Mouse (Mus musculus) limb, embryonic 13.5 days (tissue): ENCODE measurements at regions not wholly inside any gene's neighbourhood (a gene's known extent, or its start where the extent isn't known, plus 50 kb on each side); places are given as distances from the start of the nearest gene placed in this dataset.

Experiments used
- ATAC-seq: fragments of 200-750 bp; cut with Nextera tagmentation; 2 replicates; pipeline ENCODE4 v1.8.0; 2017; ENCODE audit warnings: low read depth, moderate number of reproducible peaks, moderate TSS enrichment; ENCODE audit not compliant: low FRiP score
- H3K27ac ChIP-seq: fragments of 300-500 bp; sonication (generic); 2 replicates; pipeline ENCODE4 v1.5.1; 2015; ENCODE audit warnings: inconsistent platforms, mild to moderate bottlenecking, moderate library complexity
- H3K27me3 ChIP-seq: fragments of 300-500 bp; sonication (generic); 2 replicates; pipeline ENCODE4 v1.6.1; 2015; ENCODE audit warnings: mild to moderate bottlenecking, inconsistent platforms
- H3K36me3 ChIP-seq: fragments of 300-500 bp; sonication (generic); 2 replicates; pipeline ENCODE4 v1.6.1; 2015; ENCODE audit warnings: inconsistent platforms, mild to moderate bottlenecking, moderate library complexity
- H3K4me1 ChIP-seq: fragments of 300-500 bp; sonication (generic); 2 replicates; pipeline ENCODE4 v1.6.1; 2015; ENCODE audit warnings: inconsistent platforms
- H3K4me2 ChIP-seq: fragments of 300-500 bp; sonication (generic); replicated peaks from 2 replicates; pipeline ENCODE4 v1.6.1; 2015; ENCODE audit warnings: inconsistent platforms, mild to moderate bottlenecking, moderate library complexity
- H3K4me3 ChIP-seq: fragments of 300-500 bp; sonication (generic); 2 replicates; pipeline ENCODE4 v1.5.1; 2015; ENCODE audit warnings: moderate library complexity, mild to moderate bottlenecking, inconsistent platforms
- H3K9ac ChIP-seq: fragments of 300-500 bp; sonication (generic); 2 replicates; pipeline ENCODE4 v1.6.1; 2015; ENCODE audit warnings: mild to moderate bottlenecking, inconsistent platforms
- H3K9me3 ChIP-seq: fragments of 300-500 bp; sonication (generic); 2 replicates; pipeline ENCODE4 v1.6.1; 2016; ENCODE audit warnings: inconsistent platforms
- WGBS: fragments of 180-500 bp; shearing (Covaris S2); methylation state at CpG from one replicate; pipeline ENCODE4 v1.1.7; 2015; 5-methylcytosine and 5-hydroxymethylcytosine counted together

DNA sequence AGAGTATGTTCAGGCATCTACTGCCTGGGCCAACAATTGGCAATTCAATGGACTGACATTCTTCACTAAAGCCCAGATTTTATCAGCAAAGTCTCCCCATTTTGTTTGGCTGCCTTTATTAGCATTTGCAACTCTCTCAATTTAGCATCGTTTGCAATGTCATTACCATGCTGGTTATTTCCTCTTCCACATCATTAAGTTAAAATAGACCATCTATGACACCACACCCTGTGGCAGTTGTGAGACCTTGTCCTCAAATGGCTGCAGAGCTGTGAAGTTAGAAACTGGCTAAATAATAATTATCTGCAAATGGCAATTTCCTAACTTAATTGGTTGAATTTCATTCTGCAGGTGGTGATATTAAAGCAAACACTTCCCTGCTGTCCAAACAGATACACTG lies 381.8 kb downstream of the H2al1n start:
- H3K27ac ChIP-seq, result no peak overlapping the region
- no peaks in the 10 kb centered on the region for H3K4me1 ChIP-seq
- no peaks in the 10 kb centered on the region for H3K9me3 ChIP-seq
- H3K27me3 ChIP-seq, result no peaks in the 10 kb centered on the region
- no peak overlapping the region for H3K4me2 ChIP-seq
- H3K36me3 ChIP-seq, result no peaks in the 10 kb centered on the region
- H3K4me3 ChIP-seq, result no peak overlapping the region
- no peak overlapping the region for H3K9ac ChIP-seq
- WGBS, result 43% methylated on average over 1 of the region's 1 CpGs
- no peak for ATAC-seq

GRCm38 (mm10) chrX:14596799-14597198 lies 385.9 kb downstream of the H2al1n start:
- H3K9me3 ChIP-seq, result no peaks in the 10 kb centered on the region
- no peak for ATAC-seq
- no peak overlapping the region for H3K4me2 ChIP-seq
- no peaks in the 10 kb centered on the region for H3K36me3 ChIP-seq
- H3K4me3 ChIP-seq, result no peak overlapping the region
- no peak overlapping the region for H3K9ac ChIP-seq
- no peaks in the 10 kb centered on the region for H3K4me1 ChIP-seq
- H3K27me3 ChIP-seq, result no peaks in the 10 kb centered on the region
- no peak overlapping the region for H3K27ac ChIP-seq

DNA sequence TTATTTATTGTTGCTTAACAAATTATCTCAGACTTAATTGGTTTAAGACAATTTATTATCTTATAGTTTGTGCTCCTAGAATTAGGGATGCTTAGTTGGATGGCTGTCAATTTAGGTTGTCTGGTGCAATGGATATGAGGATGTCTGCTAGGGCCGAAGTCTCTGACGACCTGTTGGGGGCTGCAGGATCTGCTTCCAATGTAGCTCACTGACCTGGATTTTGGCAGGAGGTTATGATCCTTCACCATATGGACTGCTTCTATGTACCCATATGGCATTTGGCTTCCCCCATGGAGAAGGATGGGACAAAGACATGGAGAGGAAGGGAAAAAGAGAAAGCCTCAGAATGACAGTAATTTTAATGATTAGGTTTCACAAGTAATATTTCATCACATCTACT lies 391.0 kb downstream of the H2al1n start:
- ATAC-seq, result no peak
- no peak overlapping the region for H3K9ac ChIP-seq
- no peak overlapping the region for H3K27ac ChIP-seq
- H3K4me2 ChIP-seq, result no peak overlapping the region
- H3K27me3 ChIP-seq, result no peaks in the 10 kb centered on the region
- H3K4me1 ChIP-seq, result no peaks in the 10 kb centered on the region
- WGBS, result 89% methylated on average over 2 of the region's 2 CpGs
- no peaks in the 10 kb centered on the region for H3K9me3 ChIP-seq
- no peak overlapping the region for H3K4me3 ChIP-seq
- no peaks in the 10 kb centered on the region for H3K36me3 ChIP-seq

- no peak overlapping the region for H3K27ac ChIP-seq
- WGBS, result 67% methylated on average over 1 of the region's 1 CpGs
- H3K36me3 ChIP-seq, result no peaks in the 10 kb centered on the region
- ATAC-seq, result no peak
- no peak overlapping the region for H3K9ac ChIP-seq
- H3K4me3 ChIP-seq, result no peak overlapping the region
- no peaks in the 10 kb centered on the region for H3K9me3 ChIP-seq
- no peaks in the 10 kb centered on the region for H3K27me3 ChIP-seq
- H3K4me2 ChIP-seq, result no peak overlapping the region
- H3K4me1 ChIP-seq, result no peaks in the 10 kb centered on the region
Measured at GRCm38 (mm10) chrX:14609196-14609595, 398.2 kb downstream of the H2al1n start.

- Histone ChIP-seq H3K9me3 (no peaks in the 10 kb centered on the region), H3K27ac (no peak overlapping the region; the same call in 1 of the 2 replicates), H3K36me3 (no peaks in the 10 kb centered on the region), H3K9ac (no peak overlapping the region), H3K4me1 (no peaks in the 10 kb centered on the region), H3K4me3 (no peak overlapping the region), H3K4me2 (0 out of 2 replicates have a peak overlapping the region, but pooled peaks have one; percentile 4), H3K27me3 (no peaks in the 10 kb centered on the region)
- peak; percentile 81 for ATAC-seq
- 35% methylated on average over 10 of the region's 10 CpGs for WGBS
Measured at GRCm38 (mm10) chrX:14628267-14628901, 417.4 kb downstream of the H2al1n start.

- Histone ChIP-seq H3K9ac (no peak overlapping the region), H3K36me3 (no peaks in the 10 kb centered on the region), H3K4me1 (no peaks in the 10 kb centered on the region), H3K27ac (no peak overlapping the region), H3K27me3 (no peaks in the 10 kb centered on the region), H3K4me2 (no peak overlapping the region), H3K4me3 (no peak overlapping the region), H3K9me3 (no peaks in the 10 kb centered on the region)
- no peak for ATAC-seq
- WGBS, result 91% methylated on average over 3 of the region's 3 CpGs
Measured at GRCm38 (mm10) chrX:14639378-14639777, 428.4 kb downstream of the H2al1n start.

DNA sequence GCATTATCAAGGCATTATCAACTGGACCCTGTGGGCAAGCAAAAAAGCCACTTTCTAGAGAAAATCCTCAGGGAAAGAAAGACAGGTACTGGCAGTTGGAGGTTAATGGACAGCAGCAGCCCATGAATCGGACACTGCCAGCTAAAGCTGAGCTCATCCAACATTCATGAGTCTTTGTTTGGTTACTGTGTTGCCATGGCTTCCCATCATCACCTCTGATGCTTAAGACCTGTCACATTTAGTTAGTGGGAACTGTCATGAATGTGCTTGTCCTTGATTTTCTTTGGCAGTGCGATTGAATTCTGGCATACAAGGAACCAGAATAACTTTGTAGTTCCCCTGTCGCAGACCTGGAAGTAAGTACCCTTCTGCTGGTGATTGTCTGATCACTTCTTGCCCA lies 453.9 kb downstream of the H2al1n start:
- WGBS, result 66% methylated on average over 3 of the region's 3 CpGs
- H3K4me3 ChIP-seq, result no peak overlapping the region

GRCm38 (mm10) chrX:14696375-14696774 lies 485.4 kb downstream of the H2al1n start:
- Histone ChIP-seq H3K9ac (no peak overlapping the region), H3K27me3 (no peaks in the 10 kb centered on the region), H3K27ac (no peak overlapping the region), H3K36me3 (no peaks in the 10 kb centered on the region), H3K9me3 (no peaks in the 10 kb centered on the region), H3K4me1 (no peaks in the 10 kb centered on the region), H3K4me3 (no peak overlapping the region), H3K4me2 (no peak overlapping the region)
- 88% methylated on average over 2 of the region's 2 CpGs for WGBS
- ATAC-seq, result no peak

More for the DNA sequence above, 453.9 kb downstream of the H2al1n start:
- Histone ChIP-seq H3K36me3 (no peaks in the 10 kb centered on the region), H3K27me3 (no peaks in the 10 kb centered on the region), H3K4me2 (no peak overlapping the region), H3K9ac (no peak overlapping the region), H3K27ac (no peak overlapping the region), H3K4me1 (no peaks in the 10 kb centered on the region), H3K9me3 (no peaks in the 10 kb centered on the region)
- ATAC-seq, result no peak

DNA sequence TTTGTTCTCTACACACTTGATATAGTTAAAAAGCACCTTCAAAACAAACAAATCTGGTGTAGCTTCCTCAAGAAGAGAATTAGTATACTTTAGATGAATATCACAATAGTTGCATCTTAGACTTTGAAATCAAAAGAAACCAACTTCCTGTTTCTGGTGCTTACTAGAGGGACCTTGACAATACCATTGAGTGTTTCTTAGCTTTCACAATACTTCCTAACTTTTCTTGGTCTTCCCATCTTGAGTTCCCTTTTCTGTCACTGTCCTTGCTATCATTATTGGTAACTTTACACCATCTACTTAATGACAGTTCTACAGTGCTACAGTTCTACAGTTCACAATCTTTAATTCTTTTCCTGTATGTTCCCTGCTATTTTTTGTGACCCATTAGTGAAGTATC lies 528.1 kb downstream of the H2al1n start:
- Histone ChIP-seq H3K27ac (no peak overlapping the region), H3K36me3 (no peaks in the 10 kb centered on the region), H3K27me3 (no peaks in the 10 kb centered on the region), H3K9ac (no peak overlapping the region), H3K4me2 (no peak overlapping the region), H3K9me3 (no peaks in the 10 kb centered on the region), H3K4me3 (no peak overlapping the region), H3K4me1 (no peaks in the 10 kb centered on the region)
- ATAC-seq, result no peak
